Mouse (Mus musculus) liver, embryonic 14.5 days (tissue): ENCODE results near the gene 1700001C02Rik.

Experiments
- CTCF ChIP-seq: IDR thresholded peaks from 2 replicates; pipeline ENCODE4 v1.5.1; 2016; ENCODE audit warnings: antibody characterized with exemption, low read depth, control low read depth
- EP300 ChIP-seq: IDR thresholded peaks from 2 replicates; pipeline ENCODE4 v1.6.1; 2016; ENCODE audit warnings: antibody characterized with exemption, low read depth

DNA sequence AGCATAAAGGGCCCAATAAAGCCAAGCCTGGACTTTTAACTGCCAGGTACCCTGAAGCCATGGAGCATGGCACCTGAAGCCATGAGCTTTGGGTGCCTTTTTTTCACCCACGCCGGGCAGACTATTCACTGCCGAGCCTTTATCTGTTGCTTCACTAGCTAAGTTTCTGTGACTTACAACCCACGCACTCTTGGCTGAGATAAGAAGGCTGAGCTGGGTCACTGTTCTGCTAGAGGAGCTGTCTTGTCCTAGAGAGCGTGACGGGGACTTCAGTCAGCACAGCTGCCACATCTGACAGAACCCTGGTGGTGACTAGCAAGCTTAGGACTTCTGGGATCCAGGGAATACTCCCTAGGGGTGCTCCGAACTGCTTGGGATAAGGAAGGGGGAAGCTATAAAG lies 27.9 kb downstream of the 1700001C02Rik start:
- TF ChIP-seq CTCF: no peak
- no peak for TF ChIP-seq EP300
